Mouse (Mus musculus) left cerebral cortex, postnatal 14 days (tissue): ENCODE data around the gene Tarbp2. TPM values are rescaled to one million over a fixed set of nuclear protein-coding genes. Genes with fewer than 3 reads are reported as not detected.

Experiments used
- DNase-seq, 2 experiments: peaks; one replicate each; pipeline ENCODE4 v3.0.0; 2021 to 2022; ENCODE audit warnings: low spot score in 2 of 2, mixed read lengths in 1 of 2
- intact Hi-C: fragments of 180-260 bp; cut with DNase I; formaldehyde crosslinking; loops from one replicate; pipeline ENCODE4 v1.15.1; 2025
- total RNA-seq, 2 experiments: library from RNA; stranded (reverse); gene quantifications; 2 replicates each; pipeline ENCODE4 v1.2.3; 2021

The Tarbp2 gene
- total RNA-seq, 2 experiments from 2014 or later = 32.4 to 34.2 TPM

- no peak for DNase-seq
- intact Hi-C loops = no loop called here
Measured at GRCm38 (mm10) chr15:102562491-102562890, 44.5 kb downstream of the Tarbp2 start.

- intact Hi-C loops = no loop called here
- no peak for DNase-seq
Measured at GRCm38 (mm10) chr15:102563061-102563460, 45.1 kb downstream of the Tarbp2 start.

GRCm38 (mm10) chr15:102563681-102564080, 45.7 kb downstream of the Tarbp2 start:
- intact Hi-C loops = no loop called here
- DNase-seq = no peak

GRCm38 (mm10) chr15:102567849-102568248, 49.9 kb downstream of the Tarbp2 start:
- intact Hi-C loops = no loop called here
- no peak for DNase-seq

- DNase-seq = no peak
Measured at GRCm38 (mm10) chr15:102572081-102572480, 54.1 kb downstream of the Tarbp2 start.

More at GRCm38 (mm10) chr15:102572081-102572480, 54.1 kb downstream of the Tarbp2 start:
- intact Hi-C loops = no loop called here

Other genes starting within 250 kb of the Tarbp2 start
- gene Gm9918, start 247.6 kb upstream of the Tarbp2 start, total RNA-seq = not detected
- 10 to 100 TPM; 36.8 to 40.6 TPM for gene Mfsd5, start 238.7 kb upstream of the Tarbp2 start, total RNA-seq
- 1 to 10 TPM; 1.8 to 2.3 TPM for gene Espl1, start 221.9 kb upstream of the Tarbp2 start, total RNA-seq
- 100 to 1,000 TPM; 313 to 315 TPM for gene Pfdn5, start 192.1 kb upstream of the Tarbp2 start, total RNA-seq
- 10 to 100 TPM; 48.2 to 51.4 TPM for gene Myg1, start 186.5 kb upstream of the Tarbp2 start, total RNA-seq
- gene Aaas, start 167.4 kb upstream of the Tarbp2 start, total RNA-seq = 10 to 100 TPM; 17.5 to 18.8 TPM
- under 1 TPM; 0.26 to 0.53 TPM for gene Sp7, start 151.0 kb upstream of the Tarbp2 start, total RNA-seq
- gene Sp1, start 112.0 kb upstream of the Tarbp2 start, total RNA-seq = 10 to 100 TPM; 23.2 to 24.5 TPM
- under 1 TPM; 0.51 to 0.75 TPM for gene Amhr2, start 72.8 kb upstream of the Tarbp2 start, total RNA-seq
- gene Prr13, start 59.2 kb upstream of the Tarbp2 start, total RNA-seq = 10 to 100 TPM; 22.3 to 24.8 TPM
- gene Pcbp2, start 47.7 kb upstream of the Tarbp2 start, total RNA-seq = 100 to 1,000 TPM; 436 to 453 TPM
- gene Gm10337, start 14.5 kb upstream of the Tarbp2 start, total RNA-seq = not detected
- gene Map3k12, start 1.1 kb upstream of the Tarbp2 start, total RNA-seq = 10 to 100 TPM; 93.7 to 94.0 TPM
- 1 to 10 TPM; 1.6 to 3.7 TPM for gene Npff, start 6.8 kb downstream of the Tarbp2 start, total RNA-seq
- 1 to 10 TPM in 1 of 2 experiments, not detected in 1; 1.4 TPM for gene Gm28047, start 106.9 kb downstream of the Tarbp2 start, total RNA-seq
- 10 to 100 TPM; 24.5 to 29.6 TPM for gene Atf7, start 107.3 kb downstream of the Tarbp2 start, total RNA-seq
- gene Atp5g2, start 154.2 kb downstream of the Tarbp2 start, total RNA-seq = 10 to 100 TPM; 13.4 to 14.4 TPM
- gene Calcoco1, start 204.0 kb downstream of the Tarbp2 start, total RNA-seq = 10 to 100 TPM; 56.9 to 58.4 TPM